Mouse (Mus musculus) adrenal gland, postnatal 25 days (tissue): Measurements from ENCODE around the gene Snx30. TPM values are rescaled to one million over a fixed set of nuclear protein-coding genes. Genes with fewer than 3 reads are reported as not detected.

ENCODE experiments used
- DNase-seq: peaks from one replicate; pipeline ENCODE4 v3.0.0; 2021; ENCODE audit warnings: mixed read lengths
- total RNA-seq: library from RNA; stranded (reverse); gene quantifications from 2 replicates; pipeline ENCODE4 v1.2.3, GENCODE M21; 2021

The Snx30 gene
- total RNA-seq, 1 experiment from 2014 or later: 6.7 TPM

GRCm38 (mm10) chr4:59824860-59825259 lies 19.2 kb downstream of the Snx30 start:
- DNase-seq: no peak

GRCm38 (mm10) chr4:59825634-59826033 lies 20.0 kb downstream of the Snx30 start:
- DNase-seq: no peak

GRCm38 (mm10) chr4:59826381-59826780 lies 20.7 kb downstream of the Snx30 start:
- no peak for DNase-seq

- no peak for DNase-seq
Measured at GRCm38 (mm10) chr4:59829072-59829471, 23.4 kb downstream of the Snx30 start.

- no peak for DNase-seq
Measured at GRCm38 (mm10) chr4:59831038-59831437, 25.4 kb downstream of the Snx30 start.

GRCm38 (mm10) chr4:59832810-59833209 lies 27.2 kb downstream of the Snx30 start:
- no peak for DNase-seq

GRCm38 (mm10) chr4:59837659-59838058 lies 32.0 kb downstream of the Snx30 start:
- DNase-seq: no peak

GRCm38 (mm10) chr4:59844460-59845244 lies 39.0 kb downstream of the Snx30 start:
- no peak for DNase-seq

- no peak for DNase-seq
Measured at GRCm38 (mm10) chr4:59845245-59845637, 39.6 kb downstream of the Snx30 start.

- DNase-seq: no peak
Measured at GRCm38 (mm10) chr4:59847447-59847846, 41.8 kb downstream of the Snx30 start.

- DNase-seq: peak; percentile 83
Measured at GRCm38 (mm10) chr4:59850181-59850580, 44.5 kb downstream of the Snx30 start.

GRCm38 (mm10) chr4:59850886-59851623 lies 45.4 kb downstream of the Snx30 start:
- no peak for DNase-seq

GRCm38 (mm10) chr4:59853155-59853554 lies 47.5 kb downstream of the Snx30 start:
- no peak for DNase-seq

GRCm38 (mm10) chr4:59859693-59860425 lies 54.2 kb downstream of the Snx30 start:
- no peak for DNase-seq

GRCm38 (mm10) chr4:59860431-59860830 lies 54.8 kb downstream of the Snx30 start:
- DNase-seq: no peak

- DNase-seq: no peak
Measured at GRCm38 (mm10) chr4:59861871-59862270, 56.2 kb downstream of the Snx30 start.

GRCm38 (mm10) chr4:59862335-59862734 lies 56.7 kb downstream of the Snx30 start:
- DNase-seq: no peak

GRCm38 (mm10) chr4:59863869-59864268 lies 58.2 kb downstream of the Snx30 start:
- no peak for DNase-seq

- DNase-seq: no peak
Measured at GRCm38 (mm10) chr4:59868086-59868485, 62.4 kb downstream of the Snx30 start.

GRCm38 (mm10) chr4:59869488-59870057 lies 63.9 kb downstream of the Snx30 start:
- DNase-seq: peak; percentile 18

- DNase-seq: no peak
Measured at GRCm38 (mm10) chr4:59870433-59870832, 64.8 kb downstream of the Snx30 start.

- DNase-seq: peak; percentile 60
Measured at GRCm38 (mm10) chr4:59870859-59871591, 65.4 kb downstream of the Snx30 start.
